Comparison of ENCODE assay signal across 8 mouse cellular contexts in the genomic region with DNA sequence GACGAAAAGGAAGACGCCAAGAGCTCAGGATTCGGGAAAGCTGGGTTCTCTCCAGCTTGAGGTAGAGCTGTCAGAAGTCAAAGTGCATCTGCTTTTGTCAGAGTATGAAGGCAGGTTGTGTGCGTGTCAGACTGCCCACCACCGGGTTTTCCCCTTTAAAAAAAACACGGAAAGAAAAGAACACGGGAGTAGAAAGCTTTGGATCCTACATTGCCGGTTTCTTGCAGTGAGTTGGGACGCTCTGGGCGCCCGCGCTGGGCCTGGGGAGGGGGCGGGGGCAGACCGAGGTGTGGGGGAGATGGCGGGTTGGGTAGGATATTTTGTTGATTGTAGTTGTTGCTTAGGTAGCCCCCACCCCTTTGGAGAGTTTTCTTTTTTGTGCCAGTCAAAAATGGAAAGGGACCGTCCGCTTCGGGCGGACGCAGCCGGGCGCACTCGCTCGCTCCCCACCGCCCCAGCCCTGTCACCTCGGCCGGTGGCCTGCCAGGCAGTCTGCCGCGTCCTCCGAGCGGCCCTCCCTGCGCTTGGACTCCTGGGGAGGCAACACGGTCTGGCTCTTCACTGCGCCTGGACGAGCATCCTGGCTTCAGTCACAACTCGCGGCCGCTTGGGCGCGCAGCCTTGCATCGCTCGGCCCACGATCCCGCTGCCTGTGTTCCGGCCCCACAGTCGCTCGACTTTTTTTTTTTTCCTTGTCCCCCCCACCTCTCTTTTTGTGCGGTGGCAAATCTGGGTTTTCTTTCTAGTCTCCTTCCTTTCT. TPM values are rescaled to one million over a fixed set of nuclear protein-coding genes. Genes with fewer than 3 reads are reported as not detected.
DNase-seq lines count a peak whose midpoint lies in the region; ATAC-seq and TF ChIP-seq lines count a peak whose summit lies in the region.
"Had no signal": no experiment of that assay in that cellular context is flagged by ENCODE, and none has a peak within 500 bp of the region (broad histone marks: within the 10 kb centered on the region; RNA-seq: fewer than 3 reads in every experiment).

No protein-coding gene starts in this region.

- H3K36me3 ChIP-seq in thymus, adult 2 months (ENCODE audit: control insufficient read depth, insufficient read depth, low read length), result no peaks in the 10 kb centered on the region
- no peaks in the 10 kb centered on the region for H3K36me3 ChIP-seq in embryonic facial prominence, embryonic 14.5 days (ENCODE audit: control insufficient read depth, insufficient read depth, low read length)
- no peaks in the 10 kb centered on the region for H3K36me3 ChIP-seq in kidney, embryonic 15.5 days

- DNase-seq in thymus, adult 2 months, result no peak
- DNase-seq in thymus, postnatal 0 days (ENCODE audit: low spot score), result no peak
- DNase-seq in embryonic facial prominence, embryonic 14.5 days (ENCODE audit: low spot score), result no peak
- DNase-seq in naive thymus-derived CD4-positive, alpha-beta T cell, adult 2 months (ENCODE audit: low read depth), result peak; percentile 22
- no peak for DNase-seq in frontal cortex, postnatal 36 days (ENCODE audit: low spot score in 2 of 2)

- 0 out of 2 replicates have a peak overlapping the region, but pooled peaks have one; percentile 34 for H3K4me3 ChIP-seq in thymus, adult 2 months (ENCODE audit: control insufficient read depth, insufficient read depth, low read length)
- H3K4me3 ChIP-seq in embryonic facial prominence, embryonic 14.5 days (ENCODE audit: low read depth, low read length), result peak overlapping the region; percentile 47
- peak overlapping the region; percentile 63 for H3K4me3 ChIP-seq in kidney, embryonic 15.5 days (replicated peaks)

- H3K27ac ChIP-seq in thymus, adult 2 months (ENCODE audit: control insufficient read depth, insufficient read depth, low read length), result no peak overlapping the region
- H3K27ac ChIP-seq in embryonic facial prominence, embryonic 14.5 days (replicated peaks; ENCODE audit: low read depth, low read length), result no peak overlapping the region
- H3K27ac ChIP-seq in kidney, embryonic 15.5 days, result peak overlapping the region; percentile 91

- no peak for TF ChIP-seq POLR2A in thymus, adult 2 months (IDR thresholded peaks at IDR 0.05; ENCODE audit: control insufficient read depth, extremely low read depth, insufficient read depth, low read length, poor library complexity)

- WGBS in thymus, adult 2 months, result 6% methylated on average over 48 of the region's 48 CpGs
- 0% methylated on average over 33 of the region's 48 CpGs for WGBS in embryonic facial prominence, embryonic 14.5 days
- under 1% methylated on average over 48 of the region's 48 CpGs for WGBS in kidney, embryonic 15.5 days

- H3K9ac ChIP-seq in embryonic facial prominence, embryonic 14.5 days (ENCODE audit: low read depth, low read length), result no peak overlapping the region
- peak overlapping the region; percentile 71 for H3K9ac ChIP-seq in kidney, embryonic 15.5 days

- no peak; the same call in 1 of the 2 replicates for ATAC-seq in embryonic facial prominence, embryonic 14.5 days (ENCODE audit: low read depth)
- no peak for ATAC-seq in kidney, embryonic 15.5 days (replicated peaks; ENCODE audit: low FRiP score)
- no peak for ATAC-seq in megakaryocyte-erythroid progenitor cell, adult 5-6 weeks (replicated peaks; ENCODE audit: low FRiP score, low TSS enrichment, poor library complexity, severe bottlenecking)

- H3K4me2 ChIP-seq in embryonic facial prominence, embryonic 14.5 days (ENCODE audit: low read depth, low read length), result peak overlapping the region; percentile 82
- peak overlapping the region; percentile 82 for H3K4me2 ChIP-seq in kidney, embryonic 15.5 days

- TF ChIP-seq CTCF in thymus, adult 2 months (IDR thresholded peaks at IDR 0.05; ENCODE audit: borderline replicate concordance, control insufficient read depth, extremely low read depth, insufficient read depth, low read length, poor library complexity), result no peak

- H3K4me1 ChIP-seq in thymus, adult 2 months (replicated peaks; ENCODE audit: control insufficient read depth, insufficient read depth, low read length), result peaks cover 14% of the 10 kb centered on the region
- peaks cover 12% of the 10 kb centered on the region for H3K4me1 ChIP-seq in embryonic facial prominence, embryonic 14.5 days (ENCODE audit: control insufficient read depth, insufficient read depth, low read length)
- H3K4me1 ChIP-seq in kidney, embryonic 15.5 days, result peaks cover 64% of the 10 kb centered on the region

- H3K27me3 ChIP-seq in thymus, adult 2 months (ENCODE audit: control insufficient read depth, insufficient read depth, low read length), result peaks cover 67% of the 10 kb centered on the region
- peaks cover 96% of the 10 kb centered on the region for H3K27me3 ChIP-seq in embryonic facial prominence, embryonic 14.5 days (replicated peaks; ENCODE audit: control insufficient read depth, insufficient read depth, low read length)
- peaks cover 100% of the 10 kb centered on the region for H3K27me3 ChIP-seq in kidney, embryonic 15.5 days

- no peaks in the 10 kb centered on the region for H3K9me3 ChIP-seq in embryonic facial prominence, embryonic 14.5 days (ENCODE audit: control insufficient read depth, low read length)
- H3K9me3 ChIP-seq in kidney, embryonic 15.5 days (replicated peaks), result no peaks in the 10 kb centered on the region

RNA-seq across cellular contexts. Expression of a gene that starts 0.6 kb away (rescaled TPM):
- 0.04 and 0.13 TPM in 2 replicates for polyA plus RNA-seq in thymus, adult 2 months (2012; rRNA removed)
- polyA plus RNA-seq in thymus, postnatal 0 days (2015; fragmentation: Nextera tagmentation; extraction: Ambion mirVana), result 0.10 TPM in 1 of 2 replicates, not detected in the other
- 0.07 and 0.11 TPM in 2 replicates for polyA plus RNA-seq in embryonic facial prominence, embryonic 14.5 days (2014; fragmentation: Nextera tagmentation; extraction: Ambion mirVana)
- 36.0 and 37.3 TPM in 2 replicates for polyA plus RNA-seq in kidney, embryonic 15.5 days (2015; fragmentation: Nextera tagmentation; extraction: Ambion mirVana)
- total RNA-seq in megakaryocyte-erythroid progenitor cell, adult 5-6 weeks (2014; fragmentation: Nextera tagmentation), result not detected in 2 replicates
- not detected in 2 replicates for total RNA-seq in megakaryocyte-erythroid progenitor cell, adult 5-6 weeks (2017)
- total RNA-seq: common myeloid progenitor, adult 5-6 weeks had no signal

RNA-seq across cellular contexts. Expression of a gene that starts 11.4 kb away (rescaled TPM):
- 5.6 and 6.9 TPM in 2 replicates for polyA plus RNA-seq in thymus, adult 2 months (2012; rRNA removed)
- 51.8 and 54.5 TPM in 2 replicates for polyA plus RNA-seq in thymus, postnatal 0 days (2015; fragmentation: Nextera tagmentation; extraction: Ambion mirVana)
- polyA plus RNA-seq in embryonic facial prominence, embryonic 14.5 days (2014; fragmentation: Nextera tagmentation; extraction: Ambion mirVana), result 39.9 and 40.3 TPM in 2 replicates
- polyA plus RNA-seq in kidney, embryonic 15.5 days (2015; fragmentation: Nextera tagmentation; extraction: Ambion mirVana), result 59.8 and 60.4 TPM in 2 replicates
- total RNA-seq in megakaryocyte-erythroid progenitor cell, adult 5-6 weeks (2014; fragmentation: Nextera tagmentation), result 60.7 and 101 TPM in 2 replicates
- 177 and 220 TPM in 2 replicates for total RNA-seq in megakaryocyte-erythroid progenitor cell, adult 5-6 weeks (2017)

Comparison
In these comparisons a context has a peak if more than half of its experiments do, and no peak if none do; other contexts are left out.
1. RNA of a gene that starts 0.6 kb away (polyA plus RNA-seq): 36.0 to 37.3 TPM in kidney, embryonic 15.5 days; 0.04 to 0.13 TPM in thymus, adult 2 months, 0.07 to 0.11 TPM in embryonic facial prominence, embryonic 14.5 days and 0.10 TPM in thymus, postnatal 0 days; every median in the first group is over 10 times any median in the second.
2. Peak in every context shown above with its lines, with median percentiles within 50 percentile points of each other: H3K4me3 ChIP-seq.